Mouse (Mus musculus): ENCODE results near the gene Cyp4f17. TPM values are rescaled to one million over a fixed set of nuclear protein-coding genes. Genes with fewer than 3 reads are reported as not detected.
A peak's percentile ranks its signal among the peaks of the same experiment; 100 is the strongest.
"Not testable (repeated sequence)": the region's sequence is repeated elsewhere in the genome, so short reads cannot be mapped to it uniquely, and the experiment has no call there.

The Cyp4f17 gene
- polyA plus RNA-seq, 1 experiment from 2014 or later: 8.9 TPM

DNA sequence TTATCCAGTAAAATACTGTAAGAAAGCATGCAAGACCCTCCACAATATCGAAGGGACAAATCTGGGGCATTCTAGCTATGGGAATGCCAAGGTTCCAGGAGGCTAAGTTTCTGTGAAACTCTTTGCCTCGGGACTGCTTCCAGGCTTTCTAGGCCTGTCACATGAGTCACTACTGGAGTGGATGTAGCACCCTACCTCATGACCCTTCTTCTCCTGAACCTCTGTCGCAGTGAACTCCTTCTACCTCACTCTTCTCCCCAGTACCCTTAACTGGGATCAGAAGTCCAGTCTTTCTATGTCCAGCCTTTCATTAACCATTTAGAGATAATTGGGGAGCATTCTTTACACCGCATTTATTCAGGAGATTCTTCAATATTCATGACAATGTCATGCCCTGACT lies 5.3 kb upstream of the Cyp4f17 start:
- DNase-seq (ENCODE audit: low spot score); H3K4me1 ChIP-seq (replicated peaks); H3K36me3 ChIP-seq; H3K4me3 ChIP-seq; H3K27me3 ChIP-seq (ENCODE audit: insufficient read depth, poor library complexity, severe bottlenecking); H3K9me3 ChIP-seq; H3K27ac ChIP-seq: not testable (repeated sequence)
- WGBS: 83% methylated on average over 4 of the region's 4 CpGs

GRCm38 (mm10) chr17:32501051-32501450 lies 4.8 kb upstream of the Cyp4f17 start:
- Histone ChIP-seq H3K36me3 (no peaks in the 10 kb centered on the region), H3K27me3 (ENCODE audit: insufficient read depth, poor library complexity, severe bottlenecking) (no peaks in the 10 kb centered on the region), H3K4me3 (no peak overlapping the region), H3K9me3 (no peaks in the 10 kb centered on the region), H3K27ac (no peak overlapping the region), H3K4me1 (replicated peaks) (peaks cover 12% of the 10 kb centered on the region)
- 79% methylated on average over 3 of the region's 3 CpGs for WGBS
- no peak for DNase-seq (ENCODE audit: low spot score)

DNA sequence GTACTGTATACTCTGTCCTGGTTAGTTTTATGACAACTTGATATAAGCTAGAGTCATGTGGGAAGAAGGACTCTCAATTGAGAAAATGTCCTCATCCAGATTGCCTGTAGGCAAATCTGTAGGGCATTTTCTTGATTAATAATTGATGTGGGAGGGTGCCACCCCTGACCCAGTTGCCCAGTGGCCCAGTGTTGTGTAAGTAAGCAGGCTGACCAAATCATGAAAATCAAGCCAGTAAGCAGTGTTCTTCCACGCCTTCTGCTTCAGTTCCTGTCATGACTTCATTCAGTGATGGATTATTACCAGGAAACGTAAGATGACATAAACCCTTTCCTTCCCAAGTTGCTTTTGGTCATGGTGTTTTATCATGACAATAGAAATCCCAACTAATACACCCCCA lies 2.7 kb upstream of the Cyp4f17 start:
- no peaks in the 10 kb centered on the region for H3K9me3 ChIP-seq
- H3K27ac ChIP-seq: no peak overlapping the region
- H3K4me3 ChIP-seq: no peak overlapping the region
- no peaks in the 10 kb centered on the region for H3K36me3 ChIP-seq
- peaks cover 22% of the 10 kb centered on the region for H3K4me1 ChIP-seq (replicated peaks)
- no peak for DNase-seq (ENCODE audit: low spot score)
- H3K27me3 ChIP-seq (ENCODE audit: insufficient read depth, poor library complexity, severe bottlenecking): no peaks in the 10 kb centered on the region
- WGBS: 80% methylated on average over 2 of the region's 2 CpGs

DNA sequence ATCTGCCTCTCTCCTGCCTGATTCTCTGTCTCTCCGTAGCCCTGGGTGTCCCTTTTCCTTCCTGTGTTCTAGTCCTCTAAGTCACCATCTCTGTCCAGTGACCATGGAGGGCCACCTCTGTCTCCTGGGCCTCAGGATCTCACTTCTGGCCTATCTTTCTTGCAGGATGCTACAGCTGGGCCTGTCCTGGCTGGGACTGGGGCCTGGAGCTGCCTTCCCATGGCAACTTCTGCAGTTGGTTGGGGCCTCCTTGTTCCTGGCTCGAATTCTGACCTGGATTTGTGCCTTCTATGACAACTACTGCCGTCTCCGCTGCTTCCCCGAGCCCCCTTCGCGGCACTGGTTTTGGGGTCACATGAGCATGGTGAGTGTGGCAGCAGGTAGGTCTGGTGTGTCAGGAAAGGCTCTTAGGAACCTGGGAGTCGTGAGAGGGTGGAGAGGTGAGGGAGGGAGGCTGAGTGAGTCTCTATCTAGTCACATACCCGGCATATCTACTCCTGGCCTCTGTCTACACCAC lies 937 bp downstream of the Cyp4f17 start:
- WGBS: 37% methylated on average over 9 of the region's 9 CpGs
- DNase-seq (ENCODE audit: low spot score): peak; percentile 11
- H3K4me3 ChIP-seq: peak overlapping the region; percentile 68
- no peaks in the 10 kb centered on the region for H3K27me3 ChIP-seq (ENCODE audit: insufficient read depth, poor library complexity, severe bottlenecking)
- H3K36me3 ChIP-seq: peaks cover 12% of the 10 kb centered on the region; the same call in 1 of the 2 replicates
- peaks cover 22% of the 10 kb centered on the region for H3K4me1 ChIP-seq (replicated peaks)
- H3K9me3 ChIP-seq: no peaks in the 10 kb centered on the region
- peak overlapping the region; percentile 92 for H3K27ac ChIP-seq

DNA sequence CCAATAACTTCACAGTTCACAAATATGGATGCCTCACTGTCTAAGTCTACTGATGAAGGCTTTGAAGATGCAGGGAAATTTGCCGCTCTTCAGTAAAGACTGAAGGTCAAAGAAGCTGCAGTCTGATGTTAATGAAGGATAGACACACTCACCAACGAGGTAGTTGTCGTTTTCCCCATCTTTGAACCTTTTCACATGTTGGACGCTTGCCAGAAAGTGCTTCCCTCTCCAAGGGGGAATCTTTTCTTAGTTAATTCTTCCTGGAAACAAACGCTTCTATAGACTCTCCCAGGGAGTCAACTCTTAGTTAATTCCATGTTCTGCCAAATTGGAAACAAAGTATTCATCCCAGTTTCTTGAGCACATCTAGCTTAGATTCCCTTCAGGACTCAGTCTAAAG lies 10.3 kb downstream of the Cyp4f17 start:
- Histone ChIP-seq H3K9me3 (no peaks in the 10 kb centered on the region), H3K4me3 (no peak overlapping the region), H3K36me3 (no peaks in the 10 kb centered on the region), H3K27me3 (ENCODE audit: insufficient read depth, poor library complexity, severe bottlenecking) (no peaks in the 10 kb centered on the region), H3K27ac (no peak overlapping the region), H3K4me1 (replicated peaks) (no peaks in the 10 kb centered on the region)
- no peak for DNase-seq (ENCODE audit: low spot score)
- 86% methylated on average over 5 of the region's 5 CpGs for WGBS

- no peak overlapping the region for H3K4me3 ChIP-seq
- no peak for DNase-seq (ENCODE audit: low spot score)
Measured at GRCm38 (mm10) chr17:32521981-32522380, 16.1 kb downstream of the Cyp4f17 start.

GRCm38 (mm10) chr17:32522386-32522785 lies 16.5 kb downstream of the Cyp4f17 start:
- no peaks in the 10 kb centered on the region for H3K4me1 ChIP-seq (replicated peaks)
- H3K36me3 ChIP-seq: 0 out of 2 replicates have a peak, but pooled peaks cover 6% of the 10 kb centered on the region
- DNase-seq (ENCODE audit: low spot score): no peak
- H3K27me3 ChIP-seq (ENCODE audit: insufficient read depth, poor library complexity, severe bottlenecking): no peaks in the 10 kb centered on the region
- H3K9me3 ChIP-seq: no peaks in the 10 kb centered on the region
- H3K27ac ChIP-seq: no peak overlapping the region
- no peak overlapping the region for H3K4me3 ChIP-seq
- 88% methylated on average over 4 of the region's 4 CpGs for WGBS

More at GRCm38 (mm10) chr17:32521981-32522380, 16.1 kb downstream of the Cyp4f17 start:
- Histone ChIP-seq H3K36me3 (0 out of 2 replicates have a peak, but pooled peaks cover 6% of the 10 kb centered on the region), H3K27ac (no peak overlapping the region), H3K4me1 (replicated peaks) (no peaks in the 10 kb centered on the region), H3K27me3 (ENCODE audit: insufficient read depth, poor library complexity, severe bottlenecking) (no peaks in the 10 kb centered on the region), H3K9me3 (no peaks in the 10 kb centered on the region)
- WGBS: 90% methylated on average over 5 of the region's 5 CpGs

DNA sequence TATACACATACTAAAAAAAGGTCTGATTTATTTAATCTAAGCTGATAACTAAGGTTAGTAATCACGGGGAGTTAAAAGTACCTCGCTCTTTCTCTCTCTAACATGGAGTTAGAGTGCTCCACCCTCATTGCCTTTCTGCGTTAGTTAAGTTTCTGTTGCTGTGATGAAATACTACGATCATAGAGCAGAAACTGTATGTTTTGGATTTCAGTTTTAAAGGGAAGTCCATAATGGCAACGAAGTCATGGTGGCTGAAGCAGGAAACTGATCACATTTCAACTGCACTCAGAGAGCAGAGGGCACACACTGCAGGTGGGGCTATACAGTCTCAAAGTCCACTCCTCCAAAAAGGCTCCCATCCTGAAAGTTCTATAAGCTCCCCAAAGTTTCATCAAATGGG lies 17.0 kb downstream of the Cyp4f17 start:
- H3K9me3 ChIP-seq: no peaks in the 10 kb centered on the region
- H3K4me3 ChIP-seq: no peak overlapping the region
- 88% methylated on average over 5 of the region's 5 CpGs for WGBS
- no peak overlapping the region for H3K27ac ChIP-seq
- H3K36me3 ChIP-seq: 0 out of 2 replicates have a peak, but pooled peaks cover 6% of the 10 kb centered on the region
- no peaks in the 10 kb centered on the region for H3K27me3 ChIP-seq (ENCODE audit: insufficient read depth, poor library complexity, severe bottlenecking)
- H3K4me1 ChIP-seq (replicated peaks): no peaks in the 10 kb centered on the region
- DNase-seq (ENCODE audit: low spot score): no peak

- Histone ChIP-seq H3K27ac (no peak overlapping the region), H3K27me3 (ENCODE audit: insufficient read depth, poor library complexity, severe bottlenecking) (no peaks in the 10 kb centered on the region), H3K36me3 (0 out of 2 replicates have a peak, but pooled peaks cover 6% of the 10 kb centered on the region), H3K4me3 (no peak overlapping the region), H3K4me1 (replicated peaks) (peaks cover 8% of the 10 kb centered on the region), H3K9me3 (no peaks in the 10 kb centered on the region)
- 93% methylated on average over 11 of the region's 11 CpGs for WGBS
- no peak for DNase-seq (ENCODE audit: low spot score)
Measured at GRCm38 (mm10) chr17:32523895-32524294, 18.0 kb downstream of the Cyp4f17 start.

DNA sequence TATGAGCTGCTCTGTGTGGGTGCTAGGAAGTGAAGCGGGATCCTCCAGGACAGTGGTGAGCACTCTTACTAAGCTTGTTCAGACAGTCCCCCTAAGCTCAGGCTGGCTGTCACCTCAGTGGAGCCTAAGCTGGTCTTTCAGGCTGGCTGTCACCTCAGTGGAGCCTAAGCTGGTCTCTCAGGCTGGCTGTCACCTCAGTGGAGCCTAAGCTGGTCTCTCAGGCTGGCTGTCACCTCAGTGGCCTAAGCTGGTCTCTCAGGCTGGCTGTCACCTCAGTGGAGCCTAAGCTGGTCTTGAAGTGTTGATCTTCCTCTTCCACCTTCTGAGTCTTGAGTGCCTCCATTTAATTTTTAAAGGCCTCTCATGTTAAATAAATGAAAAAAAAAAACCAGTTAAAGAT lies 20.5 kb downstream of the Cyp4f17 start:
- not testable (repeated sequence) for DNase-seq (ENCODE audit: low spot score); H3K27me3 ChIP-seq (ENCODE audit: insufficient read depth, poor library complexity, severe bottlenecking); H3K27ac ChIP-seq; H3K36me3 ChIP-seq; H3K9me3 ChIP-seq; H3K4me1 ChIP-seq (replicated peaks); H3K4me3 ChIP-seq
- 83% methylated on average over 1 of the region's 1 CpGs for WGBS

DNA sequence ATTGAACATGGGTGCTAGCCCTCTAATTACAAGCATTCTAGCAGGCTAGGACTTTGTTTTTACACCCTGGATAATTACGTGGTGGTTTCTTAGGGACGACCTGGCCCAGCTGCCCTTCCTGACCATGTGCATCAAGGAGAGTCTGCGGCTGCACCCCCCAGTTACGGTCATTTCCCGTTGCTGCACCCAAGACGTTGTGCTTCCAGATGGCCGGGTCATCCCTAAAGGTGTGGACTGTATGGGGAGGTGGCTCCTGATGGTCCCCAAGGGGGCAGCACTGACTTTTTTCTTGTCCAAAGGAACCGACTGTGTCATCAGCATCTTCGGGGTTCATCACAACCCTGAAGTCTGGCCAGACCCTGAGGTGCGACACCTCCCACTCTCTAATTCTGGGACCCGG lies 21.9 kb downstream of the Cyp4f17 start:
- Histone ChIP-seq H3K4me1 (replicated peaks) (peaks cover 8% of the 10 kb centered on the region), H3K9me3 (no peaks in the 10 kb centered on the region), H3K27ac (no peak overlapping the region), H3K36me3 (0 out of 2 replicates have a peak, but pooled peaks cover 6% of the 10 kb centered on the region), H3K4me3 (0 out of 2 replicates have a peak overlapping the region, but pooled peaks have one; percentile 48), H3K27me3 (ENCODE audit: insufficient read depth, poor library complexity, severe bottlenecking) (no peaks in the 10 kb centered on the region)
- DNase-seq (ENCODE audit: low spot score): no peak
- WGBS: 87% methylated on average over 11 of the region's 11 CpGs

GRCm38 (mm10) chr17:32528408-32529337 lies 22.8 kb downstream of the Cyp4f17 start:
- H3K27me3 ChIP-seq (ENCODE audit: insufficient read depth, poor library complexity, severe bottlenecking): no peaks in the 10 kb centered on the region
- peak overlapping the region; percentile 25; the same call in 1 of the 2 replicates for H3K27ac ChIP-seq
- H3K4me3 ChIP-seq: peak overlapping the region; percentile 48
- H3K4me1 ChIP-seq (replicated peaks): peaks cover 8% of the 10 kb centered on the region
- peak; percentile 89 for DNase-seq (ENCODE audit: low spot score)
- WGBS: 17% methylated on average over 26 of the region's 26 CpGs
- H3K9me3 ChIP-seq: no peaks in the 10 kb centered on the region
- 0 out of 2 replicates have a peak, but pooled peaks cover 6% of the 10 kb centered on the region for H3K36me3 ChIP-seq

DNA sequence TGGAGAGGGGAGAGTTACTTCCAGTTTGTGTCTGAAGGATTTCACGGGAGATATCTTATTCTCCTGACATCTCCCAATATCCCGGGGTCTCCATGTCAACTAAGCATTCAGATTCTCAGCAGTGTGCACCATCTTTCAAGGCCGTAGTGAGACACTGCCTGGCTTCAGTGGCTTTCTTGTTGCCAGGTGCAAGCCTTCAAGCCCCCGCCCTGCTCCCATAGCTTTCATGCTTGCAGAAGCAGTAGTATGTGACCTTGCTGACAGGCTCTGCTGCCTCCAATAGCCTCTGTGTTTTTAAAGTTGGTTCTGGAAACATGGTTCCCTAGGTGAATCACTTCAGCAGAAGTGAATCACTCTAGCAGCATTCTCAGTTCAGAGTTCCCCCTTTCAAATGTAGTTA lies 26.5 kb downstream of the Cyp4f17 start:
- not testable (repeated sequence) for DNase-seq (ENCODE audit: low spot score)
- whole genome bisulfite sequencing: 55% methylated on average over 4 of the region's 4 CpGs

More for the DNA sequence above, 26.5 kb downstream of the Cyp4f17 start:
- H3K4me3 ChIP-seq; H3K27me3 ChIP-seq (ENCODE audit: insufficient read depth, poor library complexity, severe bottlenecking); H3K36me3 ChIP-seq; H3K27ac ChIP-seq; H3K9me3 ChIP-seq: not testable (repeated sequence)
- H3K4me1 ChIP-seq (replicated peaks): peaks cover 20% of the 10 kb centered on the region
